Mouse (Mus musculus) cortical plate, adult 2 months (tissue): Measurements from ENCODE around the gene 1700088E04Rik.

Source experiments
- CTCF ChIP-seq: fragments of 200-500 bp; IDR thresholded peaks from 2 replicates; pipeline ENCODE4 v1.5.1; 2011; ENCODE audit warnings: mild to moderate bottlenecking, control low read depth, low read length; ENCODE audit not compliant: insufficient read depth; ENCODE audit errors: extremely low read depth
- POLR2A ChIP-seq: fragments of 200-500 bp; IDR thresholded peaks from 2 replicates; pipeline ENCODE4 v1.6.1; 2011; ENCODE audit warnings: mild to moderate bottlenecking, low read length, control low read depth; ENCODE audit not compliant: insufficient read depth; ENCODE audit errors: extremely low read depth

DNA sequence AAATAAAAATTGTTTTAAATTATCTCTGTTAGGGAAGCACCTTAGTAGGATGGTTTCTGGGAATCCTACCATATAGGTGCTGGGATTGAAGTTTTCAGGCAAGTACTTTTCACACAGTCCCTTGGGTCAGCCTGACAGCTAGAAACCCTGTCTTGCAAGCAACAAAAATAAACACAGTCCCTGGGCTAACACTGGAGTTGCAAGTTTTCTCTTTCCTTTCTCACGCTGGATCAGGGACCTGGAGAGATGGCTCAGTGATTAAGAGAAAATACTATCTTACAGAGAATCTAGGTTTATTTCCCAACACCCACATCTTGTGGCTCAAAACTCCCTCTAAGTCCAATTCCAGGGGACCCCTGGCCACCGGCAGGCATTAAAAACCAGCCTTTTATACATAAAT is 43.9 kb downstream of the 1700088E04Rik start:
- TF ChIP-seq CTCF (no peak), POLR2A (no peak)
